Mouse (Mus musculus) MEL (cell line): ENCODE results near the gene Tmppe. TPM values are rescaled to one million over a fixed set of nuclear protein-coding genes. Genes with fewer than 3 reads are reported as not detected.

Experiments used
- DNase-seq: peaks from one replicate; pipeline ENCODE4 v3.0.0; 2011; ENCODE audit warnings: low read depth, low spot score
- H3K27ac ChIP-seq: 2 replicates; pipeline ENCODE4 v1.5.1; 2012; ENCODE audit warnings: low read depth, mild to moderate bottlenecking, control low read depth, low read length, moderate library complexity; ENCODE audit not compliant: control insufficient read depth
- H3K27me3 ChIP-seq, 2 experiments: fragments of 150-350 bp in 1 of 2; sonication (generic) in 1 of 2; 2 replicates each; pipeline ENCODE4 v1.6.1; 2012; ENCODE audit warnings: low read length in 2 of 2, mild to moderate bottlenecking in 2 of 2, improper control_type of control experiment in 1 of 2, moderate library complexity in 1 of 2; ENCODE audit not compliant: insufficient read depth in 2 of 2, control insufficient read depth in 1 of 2
- H3K36me3 ChIP-seq, 2 experiments: 2 replicates each; pipeline ENCODE4 v1.6.1; 2012 to 2014; ENCODE audit warnings: low read length in 2 of 2, improper control_type of control experiment in 1 of 2, inconsistent platforms in 1 of 2, mild to moderate bottlenecking in 1 of 2; ENCODE audit not compliant: insufficient read depth in 2 of 2, control insufficient read depth in 1 of 2
- H3K4me1 ChIP-seq, 2 experiments: fragments of 150-350 bp in 1 of 2; sonication (generic) in 1 of 2; 2 replicates each; pipeline ENCODE4 v1.6.1; 2012; ENCODE audit warnings: low read length in 2 of 2, improper control_type of control experiment in 1 of 2, mild to moderate bottlenecking in 1 of 2; ENCODE audit not compliant: insufficient read depth in 2 of 2, control insufficient read depth in 1 of 2
- H3K4me3 ChIP-seq, 2 experiments: fragments of 150-350 bp in 1 of 2; sonication (generic) in 1 of 2; 2 replicates each; pipeline ENCODE4 v1.5.1; 2012; ENCODE audit warnings: low read depth in 2 of 2, low read length in 2 of 2, mild to moderate bottlenecking in 2 of 2, moderate library complexity in 2 of 2, control low read depth in 1 of 2, improper control_type of control experiment in 1 of 2; ENCODE audit not compliant: control insufficient read depth in 1 of 2, insufficient read depth in 1 of 2
- H3K79me2 ChIP-seq: 2 replicates; pipeline ENCODE4 v1.6.1; 2012; ENCODE audit warnings: mild to moderate bottlenecking, low read length, moderate library complexity; ENCODE audit not compliant: control insufficient read depth, poor library complexity, insufficient read depth
- H3K9ac ChIP-seq: 2 replicates; pipeline ENCODE4 v1.6.1; 2012; ENCODE audit warnings: low read depth, mild to moderate bottlenecking, control low read depth, low read length, moderate library complexity; ENCODE audit not compliant: control insufficient read depth, poor library complexity, severe bottlenecking
- H3K9me3 ChIP-seq: fragments of 150-350 bp; sonication (generic); replicated peaks from 2 replicates; pipeline ENCODE4 v1.6.1; 2012; ENCODE audit warnings: mild to moderate bottlenecking, low read length, improper control_type of control experiment, moderate library complexity; ENCODE audit not compliant: insufficient read depth
- CHD1 ChIP-seq: IDR thresholded peaks from 2 replicates; pipeline ENCODE4 v1.6.1; 2012; ENCODE audit warnings: low read depth, mild to moderate bottlenecking, inconsistent platforms, low read length, improper control_type of control experiment
- CHD2 ChIP-seq: IDR thresholded peaks from 2 replicates; pipeline ENCODE4 v1.6.1; 2011; ENCODE audit warnings: low read length, improper control_type of control experiment
- CTCF ChIP-seq, 3 experiments: IDR thresholded peaks in 2 of 3; conservative IDR thresholded peaks in 1 of 3; 2 replicates each; pipeline ENCODE4 v1.5.1; 2011 to 2012; ENCODE audit warnings: low read length in 3 of 3, low read depth in 2 of 3, mild to moderate bottlenecking in 2 of 3, improper control_type of control experiment in 1 of 3, inconsistent platforms in 1 of 3, mixed read lengths in 1 of 3, moderate library complexity in 1 of 3; ENCODE audit not compliant: control insufficient read depth in 1 of 3, insufficient read depth in 1 of 3, poor library complexity in 1 of 3, severe bottlenecking in 1 of 3
- E2F4 ChIP-seq: IDR thresholded peaks from 2 replicates; pipeline ENCODE4 v1.6.1; 2011; ENCODE audit warnings: low read depth, low read length, improper control_type of control experiment, borderline replicate concordance
- ELF1 ChIP-seq: IDR thresholded peaks from 2 replicates; pipeline ENCODE4 v1.6.1; 2014; ENCODE audit warnings: low read depth, mild to moderate bottlenecking, inconsistent platforms, low read length, improper control_type of control experiment, moderate library complexity
- EP300 ChIP-seq, 2 experiments: IDR thresholded peaks; 2 replicates each; pipeline ENCODE4 v1.6.1; 2011; ENCODE audit warnings: improper control_type of control experiment in 2 of 2, low read length in 2 of 2, low read depth in 1 of 2, mild to moderate bottlenecking in 1 of 2
- GABPA ChIP-seq: IDR thresholded peaks from 2 replicates; pipeline ENCODE4 v1.6.1; 2012; ENCODE audit warnings: low read depth, mild to moderate bottlenecking, inconsistent platforms, low read length, improper control_type of control experiment, moderate library complexity
- GATA1 ChIP-seq: IDR thresholded peaks from 2 replicates; pipeline ENCODE4 v1.6.1; 2011; ENCODE audit warnings: low read depth, low read length, improper control_type of control experiment
- JUND ChIP-seq: IDR thresholded peaks from 2 replicates; pipeline ENCODE4 v1.6.1; 2011; ENCODE audit warnings: low read depth, mild to moderate bottlenecking, improper control_type of control experiment, low read length
- MAFK ChIP-seq: IDR thresholded peaks from 2 replicates; pipeline ENCODE4 v1.6.1; 2011; ENCODE audit warnings: low read depth, mild to moderate bottlenecking, low read length, improper control_type of control experiment, borderline replicate concordance
- MAX ChIP-seq: IDR thresholded peaks from 2 replicates; pipeline ENCODE4 v1.6.1; 2011; ENCODE audit warnings: low read length, improper control_type of control experiment
- MAZ ChIP-seq: IDR thresholded peaks from 2 replicates; pipeline ENCODE4 v1.6.1; 2012; ENCODE audit warnings: low read depth, mild to moderate bottlenecking, inconsistent platforms, low read length, improper control_type of control experiment
- MXI1 ChIP-seq: IDR thresholded peaks from 2 replicates; pipeline ENCODE4 v1.6.1; 2011; ENCODE audit warnings: mild to moderate bottlenecking, low read depth, low read length, improper control_type of control experiment
- MYC ChIP-seq: IDR thresholded peaks from 2 replicates; pipeline ENCODE4 v1.6.1; 2011; ENCODE audit warnings: low read depth, mild to moderate bottlenecking, low read length, improper control_type of control experiment, moderate library complexity
- NELFE ChIP-seq: IDR thresholded peaks from 2 replicates; pipeline ENCODE4 v1.6.1; 2011; ENCODE audit warnings: low read depth, low read length, improper control_type of control experiment
- NRF1 ChIP-seq: IDR thresholded peaks from 2 replicates; pipeline ENCODE4 v1.6.1; 2014; ENCODE audit warnings: low read depth, mild to moderate bottlenecking, inconsistent platforms, low read length, improper control_type of control experiment, moderate library complexity; ENCODE audit not compliant: poor library complexity, insufficient read depth, severe bottlenecking
- POLR2A ChIP-seq, 2 experiments: IDR thresholded peaks; 2 replicates each; pipeline ENCODE4 v1.6.1; 2011 to 2012; ENCODE audit warnings: low read length in 2 of 2, mild to moderate bottlenecking in 2 of 2, control low read depth in 1 of 2, improper control_type of control experiment in 1 of 2, low read depth in 1 of 2, moderate library complexity in 1 of 2; ENCODE audit not compliant: control insufficient read depth in 1 of 2, insufficient read depth in 1 of 2, poor library complexity in 1 of 2
- POLR2AphosphoS2 ChIP-seq: IDR thresholded peaks from 2 replicates; pipeline ENCODE4 v1.6.1; 2011; ENCODE audit warnings: low read length, improper control_type of control experiment
- POLR2AphosphoS5 ChIP-seq: IDR thresholded peaks from 2 replicates; pipeline ENCODE4 v1.6.1; 2012; ENCODE audit warnings: low read depth, borderline replicate concordance, mild to moderate bottlenecking, inconsistent platforms, low read length, moderate library complexity, mixed read lengths
- RAD21 ChIP-seq: IDR thresholded peaks from 2 replicates; pipeline ENCODE4 v1.6.1; 2011; ENCODE audit warnings: mild to moderate bottlenecking, low read depth, low read length, improper control_type of control experiment
- RCOR1 ChIP-seq: IDR thresholded peaks from 2 replicates; pipeline ENCODE4 v1.6.1; 2012; ENCODE audit warnings: low read depth, mild to moderate bottlenecking, inconsistent platforms, low read length, improper control_type of control experiment
- SIN3A ChIP-seq: IDR thresholded peaks from 2 replicates; pipeline ENCODE4 v1.6.1; 2012; ENCODE audit warnings: low read length, improper control_type of control experiment, inconsistent platforms
- SMC3 ChIP-seq: IDR thresholded peaks from 2 replicates; pipeline ENCODE4 v1.6.1; 2011; ENCODE audit warnings: low read depth, low read length, improper control_type of control experiment
- TAL1 ChIP-seq: IDR thresholded peaks from 2 replicates; pipeline ENCODE4 v1.6.1; 2012; ENCODE audit warnings: mild to moderate bottlenecking, inconsistent platforms, low read length, moderate library complexity, mixed read lengths
- TCF12 ChIP-seq: IDR thresholded peaks from 2 replicates; pipeline ENCODE4 v1.6.1; 2014; ENCODE audit warnings: low read depth, mild to moderate bottlenecking, inconsistent platforms, low read length, improper control_type of control experiment, moderate library complexity
- UBTF ChIP-seq: IDR thresholded peaks from 2 replicates; pipeline ENCODE4 v1.6.1; 2012; ENCODE audit warnings: low read depth, mild to moderate bottlenecking, inconsistent platforms, low read length, improper control_type of control experiment, moderate library complexity, borderline replicate concordance; ENCODE audit not compliant: insufficient read depth
- USF1 ChIP-seq: IDR thresholded peaks from 2 replicates; pipeline ENCODE4 v1.6.1; 2014; ENCODE audit warnings: low read depth, mild to moderate bottlenecking, inconsistent platforms, low read length, improper control_type of control experiment, moderate library complexity
- USF2 ChIP-seq, 2 experiments: IDR thresholded peaks; 2 replicates each; pipeline ENCODE4 v1.6.1; 2011 to 2012; ENCODE audit warnings: improper control_type of control experiment in 2 of 2, low read length in 2 of 2, borderline replicate concordance in 1 of 2, inconsistent platforms in 1 of 2, low read depth in 1 of 2, mild to moderate bottlenecking in 1 of 2; ENCODE audit not compliant: insufficient read depth in 1 of 2
- ZKSCAN1 ChIP-seq: IDR thresholded peaks from 2 replicates; pipeline ENCODE4 v1.6.1; 2012; ENCODE audit warnings: low read depth, mild to moderate bottlenecking, inconsistent platforms, low read length, improper control_type of control experiment, moderate library complexity
- ZMIZ1 ChIP-seq: IDR thresholded peaks from 2 replicates; pipeline ENCODE4 v1.6.1; 2012; ENCODE audit warnings: low read depth, mild to moderate bottlenecking, inconsistent platforms, low read length, improper control_type of control experiment, moderate library complexity
- polyA plus RNA-seq, 2 experiments: library from polyadenylated mRNA; stranded (reverse) in 1 of 2; unstranded in 1 of 2; fragments of >175 nt in 1 of 2; fragments of >200 nt in 1 of 2; gene quantifications; 2 replicates each; pipeline versions ENCODE4 v1.2.1 to v1.2.4; 2012; ENCODE audit warnings: low replicate concordance in 2 of 2, low read depth in 1 of 2; ENCODE audit not compliant: insufficient read length in 2 of 2, insufficient read depth in 1 of 2, missing spikeins in 1 of 2
- total RNA-seq: library from RNA; depleted of rRNA; stranded (reverse); fragments of 300-350 nt; gene quantifications from 2 replicates; pipeline ENCODE4 v1.2.3, GENCODE M21; 2012

Gene Tmppe
- total and polyA plus RNA-seq, 3 experiments, result 7.5 to 9.2 TPM; not detected in 1

- H3K27ac ChIP-seq, result peak overlapping the region; percentile 72
- peaks cover 0 to 14% of the 10 kb centered on the region in 2 experiments; a peak in 2 of 4 replicates for H3K36me3 ChIP-seq
- peaks cover 6 to 13% of the 10 kb centered on the region in 2 experiments for H3K4me1 ChIP-seq
- TF ChIP-seq UBTF (no peak), MXI1 (peak; percentile 85), MAX (no peak), NELFE (no peak), CHD1 (no peak), TCF12 (no peak), SIN3A (no peak), MYC (peak; percentile 95), MAZ (no peak), ELF1 (no peak), USF1 (no peak), MAFK (no peak), JUND (no peak), POLR2AphosphoS2 (no peak), SMC3 (no peak)
- DNase-seq, result no peak
- H3K27me3 ChIP-seq, result no peaks in the 10 kb centered on the region
- H3K9me3 ChIP-seq, result no peaks in the 10 kb centered on the region
- peak overlapping the region; percentile 74 for H3K9ac ChIP-seq
- peak overlapping the region; percentile 53 to 97 for H3K4me3 ChIP-seq
- peaks cover 35% of the 10 kb centered on the region for H3K79me2 ChIP-seq
These were observed 337 bp upstream of the Tmppe start for GRCm38 (mm10) chr9:114400588-114400948.

GRCm38 (mm10) chr9:114401685-114402080 lies 778 bp downstream of the Tmppe start:
- Histone ChIP-seq H3K27ac (peak overlapping the region; percentile 74), H3K4me3 (peak overlapping the region; percentile 86 to 97), H3K79me2 (peaks cover 37% of the 10 kb centered on the region), H3K36me3 (peaks cover 0 to 13% of the 10 kb centered on the region in 2 experiments; a peak in 2 of 4 replicates), H3K9ac (peak overlapping the region; percentile 98), H3K27me3 (no peaks in the 10 kb centered on the region), H3K9me3 (no peaks in the 10 kb centered on the region)
- DNase-seq, result peak; percentile 81
- TF ChIP-seq MXI1, result no peak
- TF ChIP-seq SIN3A, result peak; percentile 28; the same call in 1 of the 2 replicates
- no peak for TF ChIP-seq E2F4
- 0 out of 2 replicates have a peak, but pooled peaks have one; percentile 34 for TF ChIP-seq MYC
- TF ChIP-seq GATA1, result no peak
- no peak; the same call in none of the 2 replicates for TF ChIP-seq CHD1
- no peak for TF ChIP-seq SMC3
- no peak for TF ChIP-seq MAFK
- TF ChIP-seq ZKSCAN1, result no peak
- TF ChIP-seq CTCF (IDR thresholded peaks at IDR 0.05 in 2 of 3, conservative IDR thresholded peaks at IDR 0.05 in 1 of 3; ENCODE audit: control insufficient read depth in 1 of 3, insufficient read depth in 1 of 3, low read depth in 2 of 3, low read length in 3 of 3, poor library complexity in 1 of 3, severe bottlenecking in 1 of 3), result peak in 1 of 3 experiments; percentile 44; a peak in 2 of 6 replicates
- TF ChIP-seq RCOR1, result no peak
- TF ChIP-seq POLR2A (IDR thresholded peaks at IDR 0.05; ENCODE audit: control insufficient read depth in 1 of 2, insufficient read depth in 1 of 2, low read depth in 1 of 2, low read length in 2 of 2, poor library complexity in 1 of 2), result no peak
- no peak for TF ChIP-seq USF1
- no peak; the same call in 1 of the 2 replicates for TF ChIP-seq RAD21
- no peak for TF ChIP-seq ELF1
- TF ChIP-seq GABPA, result no peak
- TF ChIP-seq CHD2, result no peak
- no peak for TF ChIP-seq UBTF
- TF ChIP-seq EP300 (IDR thresholded peaks at IDR 0.05; ENCODE audit: low read depth in 1 of 2, low read length in 2 of 2), result no peak; a peak in 1 of 4 replicates
- no peak for TF ChIP-seq USF2 (IDR thresholded peaks at IDR 0.05; ENCODE audit: borderline replicate concordance in 1 of 2, insufficient read depth in 1 of 2, low read depth in 1 of 2, low read length in 2 of 2)
- TF ChIP-seq NRF1, result no peak
- TF ChIP-seq MAZ, result no peak
- TF ChIP-seq ZMIZ1, result no peak
- 0 out of 2 replicates have a peak, but pooled peaks have one; percentile 20 for TF ChIP-seq MAX
- TF ChIP-seq TAL1, result no peak
- no peak for TF ChIP-seq POLR2AphosphoS5
- no peak for TF ChIP-seq NELFE
- TF ChIP-seq, all 39 proteins: peak for 4
- H3K4me1 ChIP-seq, result peaks cover 6 to 12% of the 10 kb centered on the region in 2 experiments
